Mouse (Mus musculus) liver, postnatal 0 days (tissue): ENCODE measurements around the gene Dnajb13.

Experiments used
- CTCF ChIP-seq: sonication (generic); IDR thresholded peaks from 2 replicates; pipeline ENCODE4 v1.5.1; 2016; ENCODE audit warnings: antibody characterized with exemption, low read depth
- EP300 ChIP-seq: IDR thresholded peaks from 2 replicates; pipeline ENCODE4 v1.6.1; 2016; ENCODE audit warnings: antibody characterized with exemption, low read depth, mild to moderate bottlenecking

DNA sequence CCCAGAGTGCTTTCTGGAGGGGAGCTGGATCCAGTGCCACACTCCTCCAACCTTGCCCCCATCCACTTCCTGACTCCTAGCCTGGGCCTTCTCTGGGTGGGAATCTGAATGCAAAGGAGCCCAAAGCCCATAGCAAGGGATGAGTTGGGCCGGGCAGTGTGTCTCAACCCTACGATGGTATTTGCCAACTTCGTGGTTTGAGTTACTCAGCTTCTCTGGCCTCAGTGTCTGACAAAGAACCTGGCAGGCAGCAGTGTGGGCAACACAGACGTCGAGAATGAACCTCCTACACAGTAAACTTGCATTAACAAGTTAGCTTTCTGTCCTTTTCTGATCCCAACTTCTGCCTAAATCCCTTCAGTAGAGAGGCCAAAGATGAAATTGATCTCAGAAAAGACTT, 30.3 kb downstream of the Dnajb13 start:
- TF ChIP-seq CTCF (no peak), EP300 (no peak)
